Mouse (Mus musculus) megakaryocyte-erythroid progenitor cell, adult 5-6 weeks (primary cell): ENCODE measurements at regions not wholly inside any gene's neighbourhood (a gene's known extent, or its start where the extent isn't known, plus 50 kb on each side); places are given as distances from the start of the nearest gene placed in this dataset.
"Not testable (repeated sequence)": the region's sequence is repeated elsewhere in the genome, so short reads cannot be mapped to it uniquely, and the experiment has no call there.

Source experiments
- ATAC-seq: replicated peaks from 2 replicates; pipeline ENCODE4 v1.8.0; 2016; ENCODE audit warnings: mild to moderate bottlenecking, inconsistent platforms; ENCODE audit not compliant: severe bottlenecking, poor library complexity, low FRiP score, low TSS enrichment

GRCm38 (mm10) chr6:48341367-48341766, 54.0 kb upstream of the Krba1 start:
- not testable (repeated sequence) for ATAC-seq

- not testable (repeated sequence) for ATAC-seq
Measured at GRCm38 (mm10) chr6:48336964-48337363, 58.4 kb upstream of the Krba1 start.

- ATAC-seq: no peak
Measured at GRCm38 (mm10) chr6:48288011-48288410, 107.4 kb upstream of the Krba1 start.

- ATAC-seq: not testable (repeated sequence)
Measured at GRCm38 (mm10) chr6:48279646-48280045, 115.7 kb upstream of the Krba1 start.

- not testable (repeated sequence) for ATAC-seq
Measured at GRCm38 (mm10) chr6:48261563-48261962, 133.8 kb upstream of the Krba1 start.

GRCm38 (mm10) chr6:48252989-48253388, 142.4 kb upstream of the Krba1 start:
- not testable (repeated sequence) for ATAC-seq

- ATAC-seq: no peak
Measured at GRCm38 (mm10) chr6:48251954-48252353, 143.4 kb upstream of the Krba1 start.

- ATAC-seq: not testable (repeated sequence)
Measured at GRCm38 (mm10) chr6:48244191-48244590, 151.2 kb upstream of the Krba1 start.

GRCm38 (mm10) chr6:48227431-48227830, 141.0 kb upstream of the Zfp746 start:
- no peak for ATAC-seq

GRCm38 (mm10) chr6:48224206-48224605, 137.8 kb upstream of the Zfp746 start:
- ATAC-seq: no peak

GRCm38 (mm10) chr6:48222971-48223370, 136.6 kb upstream of the Zfp746 start:
- no peak for ATAC-seq

GRCm38 (mm10) chr6:48221806-48222205, 135.4 kb upstream of the Zfp746 start:
- not testable (repeated sequence) for ATAC-seq

- ATAC-seq: no peak
Measured at GRCm38 (mm10) chr6:48215212-48215611, 128.8 kb upstream of the Zfp746 start.

- no peak for ATAC-seq
Measured at GRCm38 (mm10) chr6:48209739-48210138, 123.3 kb upstream of the Zfp746 start.

GRCm38 (mm10) chr6:48209103-48209502, 122.7 kb upstream of the Zfp746 start:
- no peak for ATAC-seq

- ATAC-seq: no peak
Measured at GRCm38 (mm10) chr6:48205722-48206121, 119.3 kb upstream of the Zfp746 start.

GRCm38 (mm10) chr6:48199951-48200350, 113.6 kb upstream of the Zfp746 start:
- no peak for ATAC-seq

GRCm38 (mm10) chr6:48198806-48199205, 112.4 kb upstream of the Zfp746 start:
- no peak for ATAC-seq

GRCm38 (mm10) chr6:48197696-48198378, 111.4 kb upstream of the Zfp746 start:
- ATAC-seq: no peak

GRCm38 (mm10) chr6:48188363-48188762, 102.0 kb upstream of the Zfp746 start:
- ATAC-seq: not testable (repeated sequence)

- ATAC-seq: no peak
Measured at GRCm38 (mm10) chr6:48185311-48185710, 98.9 kb upstream of the Zfp746 start.
